Mouse (Mus musculus) layer of hippocampus, postnatal 14 days (tissue): Measurements from ENCODE around the gene Morc3. TPM values are rescaled to one million over a fixed set of nuclear protein-coding genes. Genes with fewer than 3 reads are reported as not detected.

ENCODE experiments used
- DNase-seq, 2 experiments: peaks; one replicate each; pipeline ENCODE4 v3.0.0; 2021 to 2022; ENCODE audit warnings: low spot score in 2 of 2, mixed read lengths in 1 of 2
- long read RNA-seq, 2 experiments: library from polyadenylated mRNA; stranded (forward); transcript quantifications; one replicate each; pipeline ENCODE4 v2.0.0; 2021
- total RNA-seq, 2 experiments: library from RNA; stranded (reverse); gene quantifications; 2 replicates each; pipeline ENCODE4 v1.2.3; 2021

Morc3 gene
- 10 to 100 TPM; 32.1 to 36.1 TPM for total RNA-seq
- long read RNA-seq, experiment 1, full-length matches to known transcripts = 9 of 12 reads
- long read RNA-seq, experiment 1, partial matches to known transcripts = 1 of 12 reads
- long read RNA-seq, experiment 1, other reads (novel, unspliced or antisense) = 2 of 12 reads
- long read RNA-seq, experiment 2, full-length matches to known transcripts = 12 of 15 reads
- long read RNA-seq, experiment 2, partial matches to known transcripts = 2 of 15 reads
- long read RNA-seq, experiment 2, other reads (novel, unspliced or antisense) = 1 of 15 reads

- peak; percentile 99 for DNase-seq
These were observed at the start of gene Morc3 for GRCm38 (mm10) chr16:93831627-93832395. TSS of gene Morc3 (plus strand) at chr16:93832121.

GRCm38 (mm10) chr16:93784175-93784574 lies 47.7 kb upstream of the Morc3 start:
- DNase-seq = no peak

- peak; percentile 56 to 69 for DNase-seq
These were observed 46.1 kb upstream of the Morc3 start for GRCm38 (mm10) chr16:93785805-93786204.

GRCm38 (mm10) chr16:93788388-93788787 lies 43.5 kb upstream of the Morc3 start:
- DNase-seq = no peak

GRCm38 (mm10) chr16:93788881-93789280 lies 43.0 kb upstream of the Morc3 start:
- DNase-seq = no peak

- DNase-seq = no peak
These were observed 41.8 kb upstream of the Morc3 start for GRCm38 (mm10) chr16:93789971-93790755.

- no peak for DNase-seq
These were observed 38.8 kb upstream of the Morc3 start for GRCm38 (mm10) chr16:93792981-93793630.

- no peak for DNase-seq
These were observed 37.1 kb upstream of the Morc3 start for GRCm38 (mm10) chr16:93794845-93795244.

- DNase-seq = no peak
These were observed 36.5 kb upstream of the Morc3 start for GRCm38 (mm10) chr16:93795391-93795790.

- no peak for DNase-seq
These were observed 34.7 kb upstream of the Morc3 start for GRCm38 (mm10) chr16:93797021-93797840.

GRCm38 (mm10) chr16:93797841-93798492 lies 34.0 kb upstream of the Morc3 start:
- no peak for DNase-seq

- DNase-seq = no peak
These were observed 33.3 kb upstream of the Morc3 start for GRCm38 (mm10) chr16:93798623-93799022.

GRCm38 (mm10) chr16:93799071-93799470 lies 32.9 kb upstream of the Morc3 start:
- no peak for DNase-seq

- DNase-seq = no peak
These were observed 32.0 kb upstream of the Morc3 start for GRCm38 (mm10) chr16:93799936-93800335.

- DNase-seq = no peak
These were observed 24.8 kb upstream of the Morc3 start for GRCm38 (mm10) chr16:93807167-93807566.

- DNase-seq = peak; percentile 33 to 42
These were observed 23.9 kb upstream of the Morc3 start for GRCm38 (mm10) chr16:93807961-93808554.

GRCm38 (mm10) chr16:93815856-93816736 lies 15.8 kb upstream of the Morc3 start:
- DNase-seq = peak in 1 of 2 experiments; percentile 61

- DNase-seq = no peak
These were observed 15.1 kb upstream of the Morc3 start for GRCm38 (mm10) chr16:93816861-93817260.
